Mouse (Mus musculus): ENCODE results near the gene Rapgef5.

GRCm38 (mm10) chr12:117645771-117646170 is 129.5 kb downstream of the Rapgef5 start:
- TF ChIP-seq CTCF (IDR thresholded peaks at IDR 0.05; ENCODE audit: low read depth) = no peak
- no peak for TF ChIP-seq EP300 (optimal IDR thresholded peaks at IDR 0.05)

Measured in stomach, postnatal 0 days (tissue).